Mouse (Mus musculus): Measurements from ENCODE around the gene Gm37240.
"Not testable (repeated sequence)": the region's sequence is repeated elsewhere in the genome, so short reads cannot be mapped to it uniquely, and the experiment has no call there.

DNA sequence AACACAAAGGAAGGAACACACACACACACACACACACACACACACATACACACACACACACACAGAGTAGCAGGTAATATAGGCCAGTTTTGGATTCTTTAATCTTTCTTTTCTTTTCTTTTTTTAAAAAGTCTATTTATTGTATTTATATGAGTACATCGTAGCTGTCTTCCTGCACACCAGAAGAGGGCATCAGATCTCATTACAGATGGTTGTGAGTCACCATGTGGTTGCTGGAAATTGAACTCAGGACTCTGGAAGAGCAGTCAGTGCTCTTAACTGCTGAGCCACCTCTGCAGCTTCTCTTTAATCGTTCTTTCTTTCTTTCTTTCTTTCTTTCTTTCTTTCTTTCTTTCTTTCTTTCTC, 1231.5 kb downstream of the Gm37240 start:
- not testable (repeated sequence) for TF ChIP-seq POLR2A, CTCF (IDR thresholded peaks at IDR 0.05; ENCODE audit: insufficient read depth, low read depth, low read length)

All from olfactory bulb, adult 2 months (tissue).